Mouse (Mus musculus): Measurements from ENCODE around the gene Nqo1.

Gene Nqo1

DNA sequence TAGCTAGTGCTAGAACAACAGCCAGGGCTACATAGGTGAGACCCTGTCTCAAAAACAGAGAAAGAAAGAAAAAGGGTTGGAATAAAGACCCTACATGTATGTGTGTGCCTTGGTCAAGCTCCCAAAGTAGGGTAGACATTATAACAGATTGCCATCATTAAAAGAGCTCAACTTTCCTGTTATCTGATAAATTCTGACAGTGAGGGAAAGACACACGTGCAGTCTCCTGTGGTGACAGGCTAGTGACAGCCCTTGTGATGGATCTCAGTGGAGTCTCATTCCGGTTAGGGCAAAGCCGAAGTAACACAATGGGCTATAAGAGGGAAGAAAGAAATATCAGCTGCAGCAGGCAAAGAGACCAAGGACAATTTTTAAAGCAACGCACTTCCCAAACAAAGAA is 1.1 kb upstream of the Nqo1 start:
- no peak for DNase-seq

DNA sequence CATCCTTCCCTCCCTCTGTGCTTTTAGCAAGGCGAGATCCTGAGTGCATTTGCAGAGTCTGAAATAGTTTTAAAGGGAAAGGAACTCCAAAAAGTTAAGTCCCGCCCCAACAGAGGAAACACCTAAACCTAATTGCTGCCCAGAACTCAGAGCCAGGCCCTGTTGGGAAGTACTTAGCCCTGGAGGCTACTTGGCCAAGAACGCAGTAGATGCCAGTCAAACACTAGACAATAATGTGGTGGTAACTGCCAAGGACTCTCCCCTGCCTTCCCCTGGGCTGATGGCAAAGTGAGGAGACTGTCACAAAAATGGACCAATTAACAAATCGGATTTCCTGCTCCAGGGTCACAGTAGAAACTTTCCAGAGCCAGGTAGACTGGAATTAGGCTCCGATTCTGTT is 1.1 kb downstream of the Nqo1 start:
- DNase-seq, result no peak

DNA sequence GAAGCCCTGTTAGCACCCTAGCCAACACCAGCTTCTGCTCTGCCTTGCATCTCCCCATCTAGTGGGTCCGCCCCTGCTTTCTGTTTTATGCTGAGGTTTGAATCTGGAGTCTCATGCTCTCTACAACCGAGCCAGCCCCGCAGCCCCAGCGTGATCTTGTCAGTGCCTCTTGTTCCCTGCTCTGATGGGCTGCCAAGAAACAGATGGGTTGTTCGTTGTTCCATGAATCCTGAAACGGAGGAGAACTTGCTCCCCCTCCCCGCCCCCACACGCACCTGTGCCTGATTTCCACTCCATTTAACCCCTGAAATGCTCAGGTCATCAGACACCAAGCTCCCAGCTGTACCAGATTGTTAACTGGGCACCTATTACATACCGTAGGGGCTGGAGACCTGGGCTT is 3.5 kb downstream of the Nqo1 start:
- no peak for DNase-seq

DNA sequence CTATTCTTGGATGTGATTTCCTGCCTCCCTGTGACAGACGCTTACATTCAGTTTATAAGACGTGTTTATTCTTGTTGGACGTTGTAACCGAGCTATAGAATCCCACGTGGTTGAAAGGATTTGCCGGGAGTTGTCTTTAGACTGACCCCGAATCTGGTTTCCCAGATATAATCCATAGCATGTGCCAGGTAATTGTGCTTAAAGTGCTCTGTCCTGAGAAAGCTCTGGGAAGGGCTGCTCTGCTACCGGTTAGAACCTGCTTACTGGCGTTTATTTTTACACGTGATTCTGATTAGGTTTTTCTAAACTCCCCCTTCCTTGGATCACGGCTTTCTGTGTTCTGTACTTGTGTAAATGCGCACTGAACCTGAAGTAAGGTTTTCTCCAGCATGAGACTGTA is 5.3 kb downstream of the Nqo1 start:
- no peak for DNase-seq

DNA sequence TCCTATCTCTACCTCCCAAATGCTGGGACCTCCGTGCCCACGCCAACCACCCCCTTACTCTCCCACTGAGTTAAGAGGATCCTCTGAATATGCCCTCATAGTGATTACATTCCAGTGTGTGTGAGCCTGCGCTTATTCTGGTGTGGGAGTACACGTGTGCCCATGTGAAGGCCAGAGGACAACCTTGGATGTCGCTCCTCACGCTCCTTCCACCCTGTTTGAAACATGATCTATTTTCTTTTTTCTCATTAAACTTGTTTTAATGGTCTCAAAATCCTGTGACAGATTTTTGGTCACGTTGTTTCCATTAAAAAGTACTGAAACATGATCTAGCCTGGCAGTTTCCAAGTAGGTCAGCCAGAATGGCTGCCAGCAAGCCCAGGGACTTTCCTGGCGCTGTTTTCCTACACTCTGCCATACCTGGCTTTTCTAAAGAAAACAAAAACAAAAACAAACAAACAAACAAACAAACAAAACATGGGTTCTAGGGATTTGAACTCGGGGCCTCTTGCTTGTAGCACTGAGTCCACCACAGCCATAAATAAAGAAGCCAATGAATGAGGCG is 6.8 kb downstream of the Nqo1 start:
- DNase-seq, result no peak

DNA sequence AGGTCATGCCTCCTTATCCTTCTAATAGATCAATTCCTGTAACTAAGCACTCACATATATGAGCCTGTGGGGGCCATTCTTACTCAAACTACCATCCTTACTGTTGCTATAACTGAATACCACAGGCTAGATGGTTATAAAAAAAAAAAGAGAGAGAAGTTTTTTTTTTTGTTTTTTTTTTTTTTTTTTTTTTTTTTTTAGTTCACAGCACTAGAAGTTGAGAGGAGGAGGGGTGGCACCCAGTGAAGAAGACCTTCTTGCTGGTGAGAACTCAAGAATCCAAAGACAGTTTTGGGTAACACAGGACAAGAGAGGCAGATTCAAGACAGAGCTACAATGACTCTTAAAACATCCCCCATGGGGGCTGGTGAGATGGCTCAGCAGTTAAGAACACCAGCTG is 7.6 kb downstream of the Nqo1 start:
- no peak for DNase-seq

DNA sequence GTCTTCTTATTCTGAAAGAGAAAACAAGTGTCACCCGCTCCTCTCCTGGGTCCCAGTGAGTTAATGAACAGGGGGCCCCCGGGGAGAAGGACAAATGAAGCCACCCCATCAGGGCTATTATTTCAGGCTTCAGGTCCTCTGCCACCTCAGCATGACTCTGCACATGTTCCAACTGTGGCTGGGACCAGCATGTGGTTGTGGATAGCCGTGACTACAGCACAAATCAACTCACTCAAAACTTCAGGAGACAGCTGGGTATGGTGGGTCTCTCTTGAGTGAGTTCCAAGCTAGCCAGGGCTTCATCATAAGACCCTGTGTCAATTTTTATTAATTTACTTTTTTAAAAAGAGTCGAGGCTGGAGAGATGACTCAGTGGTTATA is 11.9 kb downstream of the Nqo1 start:
- no peak for DNase-seq

DNA sequence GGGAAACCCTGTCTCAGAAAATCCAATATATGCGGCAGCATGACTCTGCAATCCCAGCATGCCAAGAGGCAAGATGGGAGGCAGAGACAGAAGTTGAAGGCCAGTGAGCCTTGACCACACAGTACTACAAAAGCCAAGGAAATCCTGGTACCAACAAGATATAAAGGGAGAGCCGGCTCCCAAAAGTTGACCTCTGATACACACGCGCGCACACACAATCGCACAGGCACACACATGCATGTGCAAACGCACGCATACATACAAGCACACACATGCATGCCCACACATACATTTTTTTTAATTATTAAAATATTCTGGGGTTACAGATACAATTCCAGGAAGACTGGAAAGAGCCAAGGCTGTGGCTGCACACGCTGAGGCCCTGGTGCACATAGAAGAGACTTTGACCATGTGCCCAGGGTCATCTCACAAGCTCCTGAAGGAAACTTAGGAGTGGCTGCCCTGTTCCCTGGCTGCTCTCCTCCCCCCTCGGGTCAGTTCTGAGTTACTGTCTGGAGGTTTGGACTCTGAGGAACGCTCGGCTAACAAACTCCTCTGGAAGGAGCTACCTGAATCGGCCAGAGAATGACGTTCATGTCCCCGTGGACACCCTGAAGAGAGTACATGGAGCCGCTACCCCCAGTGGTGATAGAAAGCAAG is 12.4 kb downstream of the Nqo1 start:
- no peak for DNase-seq

DNA sequence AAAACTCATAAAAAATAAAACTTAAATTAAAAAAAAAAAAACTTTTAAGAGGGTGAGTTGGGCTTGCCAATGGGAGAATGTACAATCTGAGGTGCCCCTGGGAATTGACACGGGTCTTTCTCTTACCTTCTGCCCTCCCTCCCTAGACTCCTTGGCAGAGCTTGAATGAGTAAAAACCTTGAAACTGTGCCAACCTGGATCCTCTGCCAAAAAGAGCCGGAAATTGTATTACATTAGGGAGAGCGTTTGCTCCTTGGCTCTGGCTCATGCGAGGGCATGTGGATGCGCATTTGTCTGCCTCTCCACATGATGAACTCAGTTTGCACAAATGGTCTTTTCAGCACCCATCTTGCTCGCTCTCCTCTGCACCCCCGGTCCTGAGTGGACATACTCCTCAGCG is 13.4 kb downstream of the Nqo1 start:
- no peak for DNase-seq

DNA sequence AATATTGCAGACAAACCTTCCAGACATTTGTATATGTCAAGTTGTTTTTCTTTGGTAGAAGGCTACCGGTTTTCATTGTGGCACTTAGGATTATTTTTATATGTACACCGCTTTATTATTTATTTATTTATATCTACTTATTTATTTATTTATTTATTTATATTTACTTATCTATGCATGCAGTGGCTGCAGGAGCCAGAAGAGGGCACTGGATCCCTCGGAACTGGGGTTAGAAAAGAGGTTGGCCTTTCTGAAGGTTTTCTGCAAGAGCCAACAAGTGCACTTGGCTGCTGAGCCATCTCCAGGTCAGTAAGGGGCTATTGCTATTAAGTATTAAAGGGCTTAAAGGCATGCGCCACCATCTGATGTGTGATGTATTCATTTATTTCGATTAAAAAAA is 15.1 kb downstream of the Nqo1 start:
- peak; percentile 23 for DNase-seq

DNA sequence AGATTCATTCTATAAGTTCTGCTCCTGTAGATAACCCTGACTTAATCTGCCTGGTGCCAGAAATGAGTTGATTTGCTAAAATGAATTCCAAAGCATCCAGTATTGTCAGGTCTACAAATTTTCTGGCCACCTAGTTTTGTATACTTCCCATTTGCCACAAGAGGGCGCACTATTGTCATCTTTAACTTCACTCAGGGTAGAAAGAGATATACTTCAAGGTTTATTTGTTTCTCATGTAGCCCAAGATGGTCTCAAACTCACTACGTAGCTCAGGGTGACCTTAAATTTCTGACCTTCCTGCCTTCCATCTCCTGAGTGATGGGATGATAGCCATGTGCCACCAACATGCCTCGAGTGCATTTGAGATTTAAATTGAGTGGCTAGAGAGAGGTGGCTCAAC is 16.4 kb downstream of the Nqo1 start:
- DNase-seq, result peak; percentile 10

DNA sequence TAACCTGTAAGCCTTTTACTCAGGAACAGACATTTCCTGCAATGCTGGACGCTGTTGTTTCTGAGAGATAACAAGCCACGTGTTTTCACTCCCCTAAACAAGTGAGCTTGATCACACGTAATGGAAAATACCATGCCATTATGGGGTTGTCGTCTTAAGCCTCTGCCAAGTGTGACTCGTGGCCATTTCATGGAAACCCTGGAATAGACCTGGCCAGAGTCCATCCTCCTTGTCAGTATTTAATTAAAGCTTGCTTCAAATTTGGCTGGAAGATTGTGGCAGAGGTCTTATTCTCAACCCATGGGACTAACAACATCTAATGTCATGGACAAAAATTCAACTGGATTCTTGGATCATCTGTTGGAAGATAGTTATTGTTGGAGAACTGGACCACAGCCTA is 16.8 kb downstream of the Nqo1 start:
- no peak for DNase-seq

DNA sequence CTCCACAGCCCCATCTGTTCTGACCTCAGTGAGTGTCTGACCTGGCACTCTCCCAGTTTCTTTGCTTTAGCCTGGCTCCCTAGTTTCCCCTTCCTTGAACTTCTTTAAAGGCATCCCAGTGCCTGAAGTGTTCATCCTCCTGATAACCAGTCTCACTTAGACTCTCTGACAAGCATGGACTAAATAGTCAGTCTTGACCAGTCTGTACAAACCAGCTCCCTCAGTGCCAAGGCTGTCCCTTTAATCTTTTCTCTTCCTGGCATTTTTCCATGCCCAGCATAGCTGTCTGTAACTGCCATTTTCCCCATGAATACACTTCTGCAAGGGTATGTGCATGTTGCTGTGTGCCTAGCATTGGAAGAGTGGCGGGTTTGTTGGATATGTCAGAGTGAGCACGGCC is 17.9 kb downstream of the Nqo1 start:
- DNase-seq, result no peak

DNA sequence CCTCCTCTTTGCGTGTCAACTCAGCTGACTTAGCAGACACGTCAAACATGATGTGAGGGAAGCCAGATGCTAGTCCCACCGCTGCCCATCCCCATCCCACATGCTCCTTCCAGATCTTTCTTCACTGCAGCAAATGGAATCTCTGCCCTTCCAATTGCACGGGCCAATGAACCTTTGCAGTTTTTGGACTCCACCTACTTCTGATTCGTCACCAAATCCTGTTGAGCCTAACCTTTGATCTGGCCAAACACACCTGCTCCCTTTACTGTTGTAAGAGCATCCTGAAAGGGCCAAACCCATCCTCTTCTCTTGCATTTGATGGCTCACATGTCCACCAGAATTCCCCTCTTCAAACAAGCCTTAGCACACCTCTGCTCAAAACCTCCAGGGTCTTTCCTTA is 18.4 kb downstream of the Nqo1 start:
- DNase-seq, result no peak

DNA sequence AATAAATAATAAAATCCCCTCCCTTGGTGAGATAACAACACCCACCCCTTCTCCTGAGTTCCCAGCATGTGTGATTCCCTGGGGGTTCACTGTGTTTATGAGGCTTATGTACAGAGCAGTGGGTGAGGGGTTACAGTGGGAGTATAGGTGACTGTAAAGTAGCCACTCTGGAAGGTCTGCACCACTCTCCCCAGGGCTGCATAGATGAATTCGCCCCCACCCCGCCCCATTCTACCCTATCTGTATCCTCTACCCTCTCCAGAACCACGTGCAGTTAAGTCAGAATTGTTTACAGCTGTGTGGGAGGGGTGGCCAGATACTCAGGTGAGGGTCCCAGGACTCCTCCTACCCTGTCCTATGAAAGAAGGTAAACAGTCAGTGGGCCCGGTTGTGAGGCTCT is 20.1 kb downstream of the Nqo1 start:
- DNase-seq, result no peak

DNA sequence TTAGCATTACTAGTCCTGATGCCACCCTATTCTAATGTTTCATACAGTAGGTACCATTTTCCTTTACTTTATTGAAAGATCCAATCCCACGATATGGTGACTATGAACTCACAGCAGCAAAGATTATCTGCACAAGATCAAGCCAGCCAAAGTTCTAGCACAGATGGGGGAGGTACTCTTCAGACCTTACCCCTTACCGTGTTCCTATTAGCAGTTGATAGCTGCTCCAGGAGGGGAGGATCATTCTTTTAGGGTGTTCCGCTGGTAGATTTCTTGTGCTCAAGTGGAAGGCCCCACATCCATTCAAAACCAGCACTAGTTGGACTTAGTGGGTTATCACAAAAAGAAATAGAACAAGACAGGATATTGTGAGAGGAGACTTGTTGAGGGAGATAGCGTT is 21.3 kb downstream of the Nqo1 start:
- DNase-seq, result no peak

DNA sequence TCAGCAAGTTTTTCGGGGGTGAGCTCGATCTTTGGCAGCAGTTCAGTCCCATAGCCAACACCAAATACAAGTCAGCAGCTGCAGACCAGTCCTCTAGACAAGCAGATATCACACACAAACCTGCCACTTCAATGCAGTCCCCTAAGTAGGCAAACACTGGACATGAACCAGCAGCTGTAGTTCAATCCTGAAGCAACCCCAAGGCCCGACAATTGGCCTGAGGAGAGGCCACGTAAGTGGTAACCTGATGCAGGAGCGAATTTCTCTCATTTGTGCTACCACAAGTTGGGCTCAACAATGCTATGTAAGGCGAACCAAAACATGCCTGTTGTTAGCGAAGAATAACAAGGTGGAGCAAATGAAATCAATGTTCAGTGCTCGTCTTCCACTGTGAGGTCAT is 22.3 kb downstream of the Nqo1 start:
- DNase-seq, result no peak

DNA sequence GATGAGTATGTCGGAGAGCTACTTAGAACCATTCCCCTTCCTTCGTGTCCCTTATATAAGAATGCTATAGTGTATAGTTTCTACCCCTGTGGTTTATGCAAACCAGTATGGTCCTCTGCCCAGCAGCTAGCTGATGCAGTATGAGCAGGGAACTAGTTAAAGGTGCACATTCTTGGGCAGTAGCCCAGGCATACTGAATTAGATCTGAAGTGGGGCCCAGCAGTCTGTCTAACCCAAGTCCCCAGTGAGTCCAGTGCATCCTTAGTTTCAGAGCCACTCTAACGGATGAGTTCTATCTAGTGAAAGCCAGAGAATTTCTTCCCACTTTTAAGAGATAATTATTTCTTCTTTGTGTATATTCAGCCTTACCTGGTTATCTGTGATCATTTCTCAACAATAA is 25.7 kb downstream of the Nqo1 start:
- no peak for DNase-seq

DNA sequence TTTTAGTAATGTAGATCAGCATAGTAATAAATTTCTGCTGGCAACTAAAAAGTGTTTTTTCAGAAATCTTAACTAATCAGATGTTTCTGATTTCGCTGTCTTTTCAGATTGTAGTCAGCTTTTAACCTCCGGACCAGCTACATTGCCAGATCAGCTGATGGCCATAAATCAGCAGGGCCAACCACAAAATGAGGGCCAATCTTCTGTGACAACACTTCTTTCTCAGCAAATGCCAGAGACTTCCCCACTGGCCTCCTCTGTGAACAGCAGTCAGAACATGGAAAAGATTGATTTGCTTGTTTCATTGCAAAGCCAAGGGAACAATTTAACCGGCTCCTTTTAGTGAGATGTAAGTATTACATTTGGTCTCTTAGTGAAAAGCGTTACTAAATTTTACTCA is 32.7 kb downstream of the Nqo1 start:
- DNase-seq, result no peak

Data from thymus, postnatal 14 days (tissue).